Mouse (Mus musculus) right cerebral cortex, postnatal 36 days (tissue): ENCODE measurements around the gene Spata46.
A peak's percentile ranks its signal among the peaks of the same experiment; 100 is the strongest.

Source experiments
- DNase-seq, 2 experiments: peaks; one replicate each; pipeline ENCODE4 v3.0.0; 2022; ENCODE audit warnings: low spot score in 2 of 2, mixed read lengths in 1 of 2

Spata46 gene

GRCm38 (mm10) chr1:170308503-170308902 is at the start of gene Spata46:
TSS of gene Spata46 (plus strand) at chr1:170308803.
- DNase-seq: no peak

GRCm38 (mm10) chr1:170270281-170270680 is 38.3 kb upstream of the Spata46 start:
- no peak for DNase-seq

GRCm38 (mm10) chr1:170270696-170271095 is 37.9 kb upstream of the Spata46 start:
- DNase-seq: no peak

- DNase-seq: no peak
These were observed 35.4 kb upstream of the Spata46 start for GRCm38 (mm10) chr1:170273252-170273651.

GRCm38 (mm10) chr1:170277016-170277415 is 31.6 kb upstream of the Spata46 start, which contains the start of gene Sh2d1b1:
TSS of gene Sh2d1b1 (plus strand) at chr1:170277320.
- no peak for DNase-seq

- no peak for DNase-seq
These were observed 26.0 kb upstream of the Spata46 start for GRCm38 (mm10) chr1:170282415-170283129.

- peak; percentile 20 to 55 for DNase-seq
These were observed 16.2 kb upstream of the Spata46 start for GRCm38 (mm10) chr1:170292239-170292951.

- no peak for DNase-seq
These were observed 15.3 kb upstream of the Spata46 start for GRCm38 (mm10) chr1:170293257-170293656.

- no peak for DNase-seq
These were observed 13.6 kb upstream of the Spata46 start for GRCm38 (mm10) chr1:170294786-170295570.

- DNase-seq: no peak
These were observed 9.1 kb upstream of the Spata46 start for GRCm38 (mm10) chr1:170299496-170299895.

- DNase-seq: no peak
These were observed 6.9 kb upstream of the Spata46 start for GRCm38 (mm10) chr1:170301686-170302085.

GRCm38 (mm10) chr1:170302456-170302855 is 6.1 kb upstream of the Spata46 start:
- DNase-seq: no peak

- no peak for DNase-seq
These were observed 5.5 kb upstream of the Spata46 start for GRCm38 (mm10) chr1:170303103-170303502.

GRCm38 (mm10) chr1:170305002-170305401 is 3.6 kb upstream of the Spata46 start:
- no peak for DNase-seq

- DNase-seq: no peak
These were observed 2.4 kb upstream of the Spata46 start, which contains the start of gene Gm7694 for GRCm38 (mm10) chr1:170306232-170306631. TSS of gene Gm7694 (minus strand) at chr1:170306332.

GRCm38 (mm10) chr1:170311431-170311830 is 2.8 kb downstream of the Spata46 start:
- no peak for DNase-seq

GRCm38 (mm10) chr1:170322046-170322445 is 13.4 kb downstream of the Spata46 start:
- no peak for DNase-seq

- DNase-seq: no peak
These were observed 14.4 kb downstream of the Spata46 start for GRCm38 (mm10) chr1:170323001-170323400.

- DNase-seq: no peak
These were observed 15.7 kb downstream of the Spata46 start for GRCm38 (mm10) chr1:170324312-170324711.

- DNase-seq: no peak
These were observed 16.7 kb downstream of the Spata46 start for GRCm38 (mm10) chr1:170325277-170325676.

GRCm38 (mm10) chr1:170331926-170332325 is 23.3 kb downstream of the Spata46 start:
- no peak for DNase-seq

GRCm38 (mm10) chr1:170332775-170333174 is 24.2 kb downstream of the Spata46 start:
- DNase-seq: no peak
